Mouse (Mus musculus) forebrain, embryonic 12.5 days (tissue): ENCODE data around the gene Aim2. TPM values are rescaled to one million over a fixed set of nuclear protein-coding genes. Genes with fewer than 3 reads are reported as not detected.

ENCODE experiments used
- ATAC-seq: fragments of 200-750 bp; cut with Nextera tagmentation; 2 replicates; pipeline ENCODE4 v1.8.0; 2017; ENCODE audit warnings: moderate TSS enrichment; ENCODE audit not compliant: low FRiP score
- H3K27ac ChIP-seq: fragments of 300-500 bp; sonication (generic); 2 replicates; pipeline ENCODE4 v1.5.1; 2016; ENCODE audit warnings: mild to moderate bottlenecking
- H3K27me3 ChIP-seq: fragments of 300-500 bp; sonication (generic); 2 replicates; pipeline ENCODE4 v1.6.1; 2016; ENCODE audit warnings: mild to moderate bottlenecking
- H3K36me3 ChIP-seq: fragments of 300-500 bp; sonication (generic); replicated peaks from 2 replicates; pipeline ENCODE4 v1.6.1; 2016; ENCODE audit warnings: mild to moderate bottlenecking
- H3K4me1 ChIP-seq: fragments of 300-500 bp; sonication (generic); 2 replicates; pipeline ENCODE4 v1.6.1; 2016
- H3K4me2 ChIP-seq: fragments of 300-500 bp; sonication (generic); 2 replicates; pipeline ENCODE4 v1.6.1; 2016; ENCODE audit warnings: mild to moderate bottlenecking, moderate library complexity
- H3K4me3 ChIP-seq: fragments of 300-500 bp; sonication (generic); replicated peaks from 2 replicates; pipeline ENCODE4 v1.5.1; 2016; ENCODE audit warnings: mild to moderate bottlenecking
- H3K9ac ChIP-seq: fragments of 300-500 bp; sonication (generic); 2 replicates; pipeline ENCODE4 v1.6.1; 2016; ENCODE audit warnings: mild to moderate bottlenecking
- H3K9me3 ChIP-seq: fragments of 300-500 bp; sonication (generic); 2 replicates; pipeline ENCODE4 v1.6.1; 2016
- WGBS: fragments of 180-500 bp; shearing (Covaris S2); methylation state at CpG from one replicate; pipeline ENCODE4 v1.1.7; 2016; 5-methylcytosine and 5-hydroxymethylcytosine counted together
- polyA plus RNA-seq: library from polyadenylated mRNA; unstranded; fragments of >200 nt; fragmentation: Nextera tagmentation; extraction: Ambion mirVana; gene quantifications from 2 replicates; pipeline ENCODE4 v1.2.1, GENCODE M21; 2016

The Aim2 gene
- polyA plus RNA-seq, 1 experiment from 2014 or later, result 7.5 TPM

GRCm38 (mm10) chr1:173411863-173412262 is 61.2 kb downstream of the Aim2 start:
- WGBS, result 88% methylated on average over 4 of the region's 4 CpGs

GRCm38 (mm10) chr1:173414631-173415030 is 64.0 kb downstream of the Aim2 start:
- 71% methylated on average over 3 of the region's 3 CpGs for WGBS
- no peak for ATAC-seq

More at GRCm38 (mm10) chr1:173411863-173412262, 61.2 kb downstream of the Aim2 start:
- no peaks in the 10 kb centered on the region for H3K36me3 ChIP-seq
- no peaks in the 10 kb centered on the region for H3K4me1 ChIP-seq
- H3K27me3 ChIP-seq, result no peaks in the 10 kb centered on the region
- H3K27ac ChIP-seq, result no peak overlapping the region
- no peak overlapping the region for H3K9ac ChIP-seq
- no peak overlapping the region for H3K4me3 ChIP-seq
- ATAC-seq, result no peak
- H3K9me3 ChIP-seq, result no peaks in the 10 kb centered on the region
- H3K4me2 ChIP-seq, result no peak overlapping the region

GRCm38 (mm10) chr1:173418516-173418915 is 67.8 kb downstream of the Aim2 start:
- H3K27me3 ChIP-seq, result no peaks in the 10 kb centered on the region
- no peaks in the 10 kb centered on the region for H3K36me3 ChIP-seq
- H3K4me2 ChIP-seq, result no peak overlapping the region
- 95% methylated on average over 3 of the region's 3 CpGs for WGBS
- ATAC-seq, result no peak
- no peak overlapping the region for H3K4me3 ChIP-seq
- no peak overlapping the region for H3K9ac ChIP-seq
- H3K27ac ChIP-seq, result no peak overlapping the region
- no peaks in the 10 kb centered on the region for H3K4me1 ChIP-seq
- H3K9me3 ChIP-seq, result no peaks in the 10 kb centered on the region

More at GRCm38 (mm10) chr1:173414631-173415030, 64.0 kb downstream of the Aim2 start:
- no peak overlapping the region for H3K27ac ChIP-seq
- H3K27me3 ChIP-seq, result no peaks in the 10 kb centered on the region
- H3K9ac ChIP-seq, result no peak overlapping the region
- H3K4me1 ChIP-seq, result no peaks in the 10 kb centered on the region
- H3K36me3 ChIP-seq, result no peaks in the 10 kb centered on the region
- no peak overlapping the region for H3K4me3 ChIP-seq
- no peak overlapping the region for H3K4me2 ChIP-seq
- H3K9me3 ChIP-seq, result no peaks in the 10 kb centered on the region

- Histone ChIP-seq H3K27me3 (no peaks in the 10 kb centered on the region), H3K9me3 (no peaks in the 10 kb centered on the region), H3K27ac (no peak overlapping the region), H3K36me3 (no peaks in the 10 kb centered on the region), H3K4me1 (no peaks in the 10 kb centered on the region), H3K9ac (no peak overlapping the region), H3K4me2 (no peak overlapping the region), H3K4me3 (no peak overlapping the region)
- no peak for ATAC-seq
- 76% methylated on average over 1 of the region's 1 CpGs for WGBS
These were observed 68.4 kb downstream of the Aim2 start for GRCm38 (mm10) chr1:173418936-173419621.

- Histone ChIP-seq H3K9me3 (no peaks in the 10 kb centered on the region), H3K4me1 (no peaks in the 10 kb centered on the region), H3K36me3 (no peaks in the 10 kb centered on the region), H3K9ac (no peak overlapping the region), H3K4me2 (no peak overlapping the region), H3K27me3 (no peaks in the 10 kb centered on the region), H3K27ac (no peak overlapping the region), H3K4me3 (no peak overlapping the region)
- ATAC-seq, result no peak
- 85% methylated on average over 6 of the region's 6 CpGs for WGBS
These were observed 69.7 kb downstream of the Aim2 start for GRCm38 (mm10) chr1:173420374-173420773.

GRCm38 (mm10) chr1:173426345-173426744 is 75.7 kb downstream of the Aim2 start:
- H3K27me3 ChIP-seq, result no peaks in the 10 kb centered on the region
- no peak overlapping the region for H3K9ac ChIP-seq
- H3K9me3 ChIP-seq, result no peaks in the 10 kb centered on the region
- H3K27ac ChIP-seq, result no peak overlapping the region
- ATAC-seq, result no peak
- H3K36me3 ChIP-seq, result no peaks in the 10 kb centered on the region
- WGBS, result 80% methylated on average over 2 of the region's 2 CpGs
- no peaks in the 10 kb centered on the region for H3K4me1 ChIP-seq
- H3K4me2 ChIP-seq, result no peak overlapping the region
- H3K4me3 ChIP-seq, result no peak overlapping the region

GRCm38 (mm10) chr1:173427385-173427784 is 76.7 kb downstream of the Aim2 start:
- Histone ChIP-seq H3K4me1 (no peaks in the 10 kb centered on the region), H3K9me3 (no peaks in the 10 kb centered on the region), H3K4me2 (no peak overlapping the region), H3K27me3 (no peaks in the 10 kb centered on the region), H3K27ac (no peak overlapping the region), H3K9ac (no peak overlapping the region), H3K4me3 (no peak overlapping the region), H3K36me3 (no peaks in the 10 kb centered on the region)
- WGBS, result 85% methylated on average over 8 of the region's 8 CpGs
- ATAC-seq, result no peak

- Histone ChIP-seq H3K9ac (no peak overlapping the region), H3K27me3 (no peaks in the 10 kb centered on the region), H3K36me3 (no peaks in the 10 kb centered on the region), H3K9me3 (no peaks in the 10 kb centered on the region), H3K27ac (no peak overlapping the region), H3K4me1 (no peaks in the 10 kb centered on the region), H3K4me3 (no peak overlapping the region), H3K4me2 (no peak overlapping the region)
- WGBS, result 86% methylated on average over 5 of the region's 5 CpGs
- no peak for ATAC-seq
These were observed 79.5 kb downstream of the Aim2 start for GRCm38 (mm10) chr1:173429995-173430699.

GRCm38 (mm10) chr1:173432411-173432810 is 81.7 kb downstream of the Aim2 start:
- Histone ChIP-seq H3K9me3 (no peaks in the 10 kb centered on the region), H3K4me1 (no peaks in the 10 kb centered on the region), H3K4me3 (no peak overlapping the region), H3K27ac (no peak overlapping the region), H3K36me3 (no peaks in the 10 kb centered on the region), H3K4me2 (no peak overlapping the region), H3K9ac (no peak overlapping the region), H3K27me3 (no peaks in the 10 kb centered on the region)
- WGBS, result 97% methylated on average over 2 of the region's 2 CpGs
- no peak for ATAC-seq

GRCm38 (mm10) chr1:173437161-173437953 is 86.7 kb downstream of the Aim2 start:
- Histone ChIP-seq H3K27me3 (no peaks in the 10 kb centered on the region), H3K4me1 (no peaks in the 10 kb centered on the region), H3K9ac (no peak overlapping the region), H3K4me2 (no peak overlapping the region), H3K36me3 (no peaks in the 10 kb centered on the region), H3K27ac (no peak overlapping the region), H3K4me3 (no peak overlapping the region), H3K9me3 (no peaks in the 10 kb centered on the region)
- ATAC-seq, result no peak
- WGBS, result 87% methylated on average over 6 of the region's 6 CpGs

- Histone ChIP-seq H3K4me2 (no peak overlapping the region), H3K9me3 (no peaks in the 10 kb centered on the region), H3K4me1 (no peaks in the 10 kb centered on the region), H3K36me3 (0 out of 2 replicates have a peak, but pooled peaks cover 3% of the 10 kb centered on the region), H3K9ac (no peak overlapping the region), H3K27me3 (no peaks in the 10 kb centered on the region), H3K4me3 (no peak overlapping the region), H3K27ac (no peak overlapping the region)
- ATAC-seq, result no peak
- 91% methylated on average over 1 of the region's 1 CpGs for WGBS
These were observed 90.0 kb downstream of the Aim2 start for GRCm38 (mm10) chr1:173440681-173441080.

- Histone ChIP-seq H3K4me2 (no peak overlapping the region), H3K4me3 (no peak overlapping the region), H3K9me3 (no peaks in the 10 kb centered on the region), H3K36me3 (0 out of 2 replicates have a peak, but pooled peaks cover 3% of the 10 kb centered on the region), H3K4me1 (no peaks in the 10 kb centered on the region), H3K27ac (no peak overlapping the region), H3K9ac (no peak overlapping the region), H3K27me3 (no peaks in the 10 kb centered on the region)
- ATAC-seq, result no peak
- 84% methylated on average over 4 of the region's 4 CpGs for WGBS
These were observed 90.5 kb downstream of the Aim2 start for GRCm38 (mm10) chr1:173441210-173441609.
